ENCODE assay signal across 9 mouse cellular contexts in the genomic region with DNA sequence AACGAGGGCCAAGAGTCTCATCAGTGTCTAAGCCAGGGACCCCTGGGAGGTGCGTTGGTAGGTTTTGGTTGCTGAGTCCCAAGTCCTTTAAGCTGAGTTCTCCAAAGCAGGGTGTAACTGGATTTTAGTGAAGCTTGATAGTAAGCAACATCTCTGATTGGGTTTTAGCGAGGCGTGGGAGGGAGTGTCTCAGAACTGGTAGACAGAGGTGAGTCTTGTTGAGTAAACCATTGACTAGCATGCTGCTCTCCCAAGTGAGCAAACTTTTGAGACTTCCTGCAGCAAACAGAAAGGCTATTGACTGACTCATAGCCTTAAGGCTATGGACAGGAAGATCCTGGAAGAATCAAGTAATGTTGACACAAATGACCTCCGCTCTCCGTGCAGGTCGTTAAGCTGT.
DNase-seq lines count a peak whose midpoint lies in the region; ATAC-seq and TF ChIP-seq lines count a peak whose summit lies in the region.
"Had no signal": no experiment of that assay in that cellular context is flagged by ENCODE, and none has a peak within 500 bp of the region (broad histone marks: within the 10 kb centered on the region; RNA-seq: fewer than 3 reads in every experiment).

No protein-coding gene starts in this region.

- H3K4me1 ChIP-seq in forebrain, embryonic 10.5 days = peaks cover 43% of the 10 kb centered on the region
- peaks cover 17% of the 10 kb centered on the region for H3K4me1 ChIP-seq in forebrain, embryonic 12.5 days
- peaks cover 36% of the 10 kb centered on the region for H3K4me1 ChIP-seq in limb, embryonic 14.5 days (ENCODE audit: control insufficient read depth, insufficient read depth, low read length)

- no peak overlapping the region for H3K4me2 ChIP-seq in forebrain, embryonic 12.5 days
- H3K4me2 ChIP-seq in limb, embryonic 14.5 days (replicated peaks; ENCODE audit: low read depth, low read length, severe bottlenecking) = peak overlapping the region; percentile 59; the same call in 1 of the 2 replicates

- DNase-seq in forebrain, embryonic 10.5 days (ENCODE audit: extremely low spot score, low spot score) = no peak
- peak; percentile 10 for DNase-seq in urinary bladder, postnatal 14 days (ENCODE audit: low spot score)
- no peak for DNase-seq in urinary bladder, postnatal 25 days (ENCODE audit: low spot score)
- no peak for DNase-seq in limb, embryonic 14.5 days (ENCODE audit: low spot score)
- no peak for DNase-seq in thymus, postnatal 10 days (ENCODE audit: low spot score in 2 of 2)
- DNase-seq in retina, postnatal 1 day = no peak

- ATAC-seq in forebrain, embryonic 12.5 days (ENCODE audit: low FRiP score) = no peak
- ATAC-seq in limb, embryonic 14.5 days (ENCODE audit: low FRiP score, low read depth) = no peak
- ATAC-seq in erythroblast, adult 5-6 weeks (replicated peaks; ENCODE audit: low FRiP score, poor library complexity, severe bottlenecking) = no peak

- WGBS in forebrain, embryonic 10.5 days = 64% methylated on average over 7 of the region's 7 CpGs
- WGBS in forebrain, embryonic 12.5 days = 79% methylated on average over 7 of the region's 7 CpGs
- WGBS in limb, embryonic 14.5 days = 65% methylated on average over 7 of the region's 7 CpGs

- TF ChIP-seq POLR2A in limb, embryonic 14.5 days (IDR thresholded peaks at IDR 0.05; ENCODE audit: borderline replicate concordance, extremely low read depth, insufficient read depth, insufficient read length) = no peak

- H3K9me3 ChIP-seq in forebrain, embryonic 10.5 days = no peaks in the 10 kb centered on the region
- H3K9me3 ChIP-seq in forebrain, embryonic 12.5 days = no peaks in the 10 kb centered on the region
- no peaks in the 10 kb centered on the region for H3K9me3 ChIP-seq in limb, embryonic 14.5 days (ENCODE audit: control insufficient read depth, low read length)
- H3K9me3 ChIP-seq: hindbrain, embryonic 15.5 days had no signal

- H3K4me3 ChIP-seq in forebrain, embryonic 10.5 days = peak overlapping the region; percentile 52; the same call in 1 of the 2 replicates
- no peak overlapping the region for H3K4me3 ChIP-seq in forebrain, embryonic 12.5 days (replicated peaks)
- H3K4me3 ChIP-seq in limb, embryonic 14.5 days (replicated peaks; ENCODE audit: low read length) = no peak overlapping the region
- H3K4me3 ChIP-seq: hindbrain, embryonic 15.5 days had no signal

- no peaks in the 10 kb centered on the region for H3K27me3 ChIP-seq in forebrain, embryonic 10.5 days (ENCODE audit: poor library complexity, severe bottlenecking)
- no peaks in the 10 kb centered on the region for H3K27me3 ChIP-seq in forebrain, embryonic 12.5 days
- H3K27me3 ChIP-seq in limb, embryonic 14.5 days (ENCODE audit: control insufficient read depth, insufficient read depth, low read length) = no peaks in the 10 kb centered on the region
- H3K27me3 ChIP-seq: hindbrain, embryonic 15.5 days had no signal

- no peak overlapping the region for H3K9ac ChIP-seq in forebrain, embryonic 12.5 days
- H3K9ac ChIP-seq in limb, embryonic 14.5 days (ENCODE audit: low read depth, low read length, severe bottlenecking) = no peak overlapping the region
- H3K9ac ChIP-seq: hindbrain, embryonic 15.5 days had no signal

- H3K36me3 ChIP-seq in forebrain, embryonic 10.5 days (replicated peaks) = no peaks in the 10 kb centered on the region
- H3K36me3 ChIP-seq in forebrain, embryonic 12.5 days (replicated peaks) = no peaks in the 10 kb centered on the region
- no peaks in the 10 kb centered on the region for H3K36me3 ChIP-seq in limb, embryonic 14.5 days (ENCODE audit: control insufficient read depth, insufficient read depth, low read length)
- H3K36me3 ChIP-seq: hindbrain, embryonic 15.5 days had no signal

- 0 out of 2 replicates have a peak overlapping the region, but pooled peaks have one; percentile 85 for H3K27ac ChIP-seq in forebrain, embryonic 10.5 days
- no peak overlapping the region for H3K27ac ChIP-seq in forebrain, embryonic 12.5 days
- no peak overlapping the region for H3K27ac ChIP-seq in limb, embryonic 14.5 days (replicated peaks; ENCODE audit: low read depth, low read length)
- H3K27ac ChIP-seq: hindbrain, embryonic 15.5 days had no signal
